Mouse (Mus musculus) bone marrow macrophage, adult 2 months (primary cell): ENCODE results near the gene H2-Q7. TPM values are rescaled to one million over a fixed set of nuclear protein-coding genes. Genes with fewer than 3 reads are reported as not detected.
"Not testable (repeated sequence)": the region's sequence is repeated elsewhere in the genome, so short reads cannot be mapped to it uniquely, and the experiment has no call there.

ENCODE experiments used
- H3K27ac ChIP-seq: 2 replicates; pipeline ENCODE4 v1.5.1; 2012; ENCODE audit warnings: low read depth, low read length; ENCODE audit not compliant: insufficient read depth
- H3K4me1 ChIP-seq: 2 replicates; pipeline ENCODE4 v1.6.1; 2012; ENCODE audit warnings: low read length; ENCODE audit not compliant: control insufficient read depth, insufficient read depth
- H3K4me3 ChIP-seq: 2 replicates; pipeline ENCODE4 v1.5.1; 2012; ENCODE audit warnings: mild to moderate bottlenecking, low read length, moderate library complexity; ENCODE audit not compliant: insufficient read depth
- CTCF ChIP-seq: IDR thresholded peaks from 2 replicates; pipeline ENCODE4 v1.5.1; 2012; ENCODE audit warnings: low read depth, mild to moderate bottlenecking, low read length, moderate library complexity
- POLR2A ChIP-seq: IDR thresholded peaks from 2 replicates; pipeline ENCODE4 v1.6.1; 2012; ENCODE audit warnings: mild to moderate bottlenecking, low read depth, low read length, borderline replicate concordance
- polyA plus RNA-seq: library from polyadenylated mRNA; stranded (reverse); fragments of >200 nt; gene quantifications from 2 replicates; pipeline ENCODE4 v1.2.4, GENCODE M21; 2012; ENCODE audit not compliant: missing spikeins, insufficient read depth, insufficient read length

Gene H2-Q7
- polyA plus RNA-seq, 1 experiment, result 15.8 TPM

DNA sequence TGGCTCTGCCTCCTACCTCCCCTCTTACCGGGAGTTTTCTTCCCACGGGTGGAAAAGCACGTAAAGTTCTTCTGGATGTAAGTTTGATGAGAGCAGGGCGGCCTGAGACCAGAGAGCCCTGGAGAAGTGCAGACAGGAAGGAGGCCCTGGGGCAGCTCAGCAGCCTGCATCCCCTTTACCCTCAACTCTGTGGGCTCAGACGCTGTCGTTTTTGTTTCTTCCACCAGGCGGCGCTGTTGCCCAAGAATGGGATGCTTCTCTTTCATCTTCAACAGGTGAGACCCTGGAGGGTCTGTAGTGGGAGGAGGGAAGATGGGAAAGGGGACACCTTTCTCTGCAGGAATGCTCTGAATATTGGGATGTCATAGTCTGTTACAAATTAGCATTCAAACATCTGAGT is 26.7 kb downstream of the H2-Q7 start:
- H3K27ac ChIP-seq, H3K4me3 ChIP-seq, H3K4me1 ChIP-seq: not testable (repeated sequence)
- TF ChIP-seq CTCF, result peak; percentile 84

GRCm38 (mm10) chr17:35468936-35469335 is 30.0 kb downstream of the H2-Q7 start:
- not testable (repeated sequence) for H3K4me1 ChIP-seq, H3K4me3 ChIP-seq

DNA sequence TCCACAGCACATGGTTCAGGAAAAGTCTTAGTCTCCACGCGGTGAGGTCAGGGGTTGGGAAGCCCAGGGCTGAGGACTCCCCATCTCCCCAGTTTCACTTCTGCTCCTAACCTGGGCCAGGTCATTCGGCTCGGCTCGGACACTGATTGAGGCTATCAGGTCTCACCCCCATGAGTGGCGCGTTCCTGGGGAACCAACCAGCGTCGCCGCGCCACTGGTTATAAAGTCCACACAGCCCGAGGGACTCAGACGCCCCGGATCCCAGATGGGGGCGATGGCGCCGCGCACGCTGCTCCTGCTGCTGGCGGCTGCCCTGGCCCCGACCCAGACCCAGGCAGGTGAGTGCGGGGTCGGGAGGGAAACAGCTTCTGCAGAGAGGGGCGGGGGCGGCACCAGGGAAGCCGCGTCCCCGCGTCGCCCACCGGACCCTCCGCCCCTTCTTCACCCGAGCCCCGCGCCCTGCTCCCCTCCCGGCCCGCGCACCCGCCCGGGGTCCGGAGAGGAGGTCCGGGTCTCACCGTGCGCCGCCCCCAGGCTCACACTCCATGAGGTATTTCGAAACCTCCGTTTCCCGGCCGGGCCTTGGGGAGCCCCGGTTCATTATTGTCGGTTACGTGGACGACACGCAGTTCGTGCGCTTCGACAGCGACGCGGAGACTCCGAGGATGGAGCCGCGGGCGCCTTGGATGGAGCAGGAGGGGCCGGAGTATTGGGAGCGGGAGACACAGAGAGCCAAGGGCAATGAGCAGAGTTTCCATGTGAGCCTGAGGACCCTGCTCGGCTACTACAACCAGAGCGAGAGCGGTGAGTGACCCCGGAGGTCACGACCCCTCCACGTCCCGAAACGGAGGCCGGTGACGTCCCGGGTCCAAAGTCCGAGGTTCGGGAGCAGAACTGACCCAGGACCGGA is 31.1 kb downstream of the H2-Q7 start, which contains the start of gene H2-Q10:
Gene H2-Q10 (plus strand): TSS at position 248 of the 910 bp plus-strand sequence.
- no peak for TF ChIP-seq CTCF
- no peak for TF ChIP-seq POLR2A
- H3K27ac ChIP-seq, result no peak within 1 kb of the TSS
- H3K4me1 ChIP-seq, result no peaks in the 10 kb centered on the region
- no peak within 1 kb of the TSS for H3K4me3 ChIP-seq

More at GRCm38 (mm10) chr17:35468936-35469335, 30.0 kb downstream of the H2-Q7 start:
- not testable (repeated sequence) for H3K27ac ChIP-seq

- no peak overlapping the region for H3K27ac ChIP-seq
- no peaks in the 10 kb centered on the region for H3K4me1 ChIP-seq
- TF ChIP-seq CTCF (peak; percentile 80; the same call in 1 of the 2 replicates), POLR2A (no peak)
- H3K4me3 ChIP-seq, result no peak overlapping the region
Observed at GRCm38 (mm10) chr17:35484066-35484465, 45.1 kb downstream of the H2-Q7 start.

- Histone ChIP-seq H3K4me3 (no peak overlapping the region), H3K27ac (no peak overlapping the region), H3K4me1 (no peaks in the 10 kb centered on the region)
- TF ChIP-seq POLR2A (no peak), CTCF (no peak)
Observed at GRCm38 (mm10) chr17:35485702-35486101, 46.7 kb downstream of the H2-Q7 start.

GRCm38 (mm10) chr17:35486726-35487125 is 47.8 kb downstream of the H2-Q7 start:
- no peak overlapping the region for H3K4me3 ChIP-seq
- TF ChIP-seq CTCF (no peak), POLR2A (no peak)

GRCm38 (mm10) chr17:35488041-35488440 is 49.1 kb downstream of the H2-Q7 start:
- Histone ChIP-seq H3K27ac (no peak overlapping the region), H3K4me1 (no peaks in the 10 kb centered on the region), H3K4me3 (no peak overlapping the region)
- no peak for TF ChIP-seq CTCF
- no peak for TF ChIP-seq POLR2A

More at GRCm38 (mm10) chr17:35486726-35487125, 47.8 kb downstream of the H2-Q7 start:
- Histone ChIP-seq H3K27ac (no peak overlapping the region), H3K4me1 (no peaks in the 10 kb centered on the region)

DNA sequence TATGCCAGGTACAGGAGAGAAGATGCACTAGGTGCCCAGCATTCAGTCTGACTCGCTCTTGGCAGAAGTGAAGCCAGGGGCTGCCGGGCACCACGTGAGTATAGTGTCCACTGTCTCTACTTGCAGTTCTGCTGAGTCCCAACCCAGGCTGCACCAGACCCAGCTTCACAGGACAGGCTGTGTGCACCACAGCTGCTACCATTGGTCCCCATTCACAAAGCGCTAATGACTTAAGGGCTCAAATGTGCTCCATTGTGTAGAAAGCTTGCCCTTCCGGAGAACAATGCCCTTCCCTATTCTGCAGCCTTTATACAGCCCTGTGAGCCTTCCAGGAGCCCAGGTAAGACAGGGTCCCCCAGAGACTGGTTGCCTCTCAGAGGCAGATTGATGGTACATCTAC is 51.4 kb downstream of the H2-Q7 start:
- no peak for TF ChIP-seq CTCF
- TF ChIP-seq POLR2A, result no peak
- Histone ChIP-seq H3K4me3 (no peak overlapping the region), H3K27ac (no peak overlapping the region), H3K4me1 (no peaks in the 10 kb centered on the region)

Other genes with a start within 250 kb of the H2-Q7 start
- gene Ltb, start 244.7 kb upstream of the H2-Q7 start, polyA plus RNA-seq, result not detected in 2 replicates
- 11.9 and 12.8 TPM in 2 replicates for gene Tnf, start 237.1 kb upstream of the H2-Q7 start, polyA plus RNA-seq
- gene Lta, start 233.8 kb upstream of the H2-Q7 start, polyA plus RNA-seq, result not detected in 2 replicates
- not detected in 2 replicates for gene Gm16181, start 218.3 kb upstream of the H2-Q7 start, polyA plus RNA-seq
- 11.2 and 15.1 TPM in 2 replicates for gene Atp6v1g2, start 205.5 kb upstream of the H2-Q7 start, polyA plus RNA-seq
- gene Nfkbil1, start 203.4 kb upstream of the H2-Q7 start, polyA plus RNA-seq, result 15.5 and 15.7 TPM in 2 replicates
- gene Ddx39b, start 197.4 kb upstream of the H2-Q7 start, polyA plus RNA-seq, result 164 and 169 TPM in 2 replicates
- gene H2-D1, start 176.4 kb upstream of the H2-Q7 start, polyA plus RNA-seq, result 2,808 and 2,856 TPM in 2 replicates
- 0.63 and 0.80 TPM in 2 replicates for gene H2-Q1, start 118.8 kb upstream of the H2-Q7 start, polyA plus RNA-seq
- 0.91 and 1.2 TPM in 2 replicates for gene H2-Q2, start 96.9 kb upstream of the H2-Q7 start, polyA plus RNA-seq
- 87.8 and 102 TPM in 2 replicates for gene H2-Q4, start 59.5 kb upstream of the H2-Q7 start, polyA plus RNA-seq
- 3.0 and 3.4 TPM in 2 replicates for gene H2-Q6, start 14.3 kb upstream of the H2-Q7 start, polyA plus RNA-seq
- gene H2-Q10, start 30.9 kb downstream of the H2-Q7 start, polyA plus RNA-seq, result 5.8 TPM in 2 replicates
- gene Pou5f1, start 66.9 kb downstream of the H2-Q7 start, polyA plus RNA-seq, result not detected in 2 replicates
- gene Tcf19, start 77.7 kb downstream of the H2-Q7 start, polyA plus RNA-seq, result 19.5 and 22.6 TPM in 2 replicates
- gene Cchcr1, start 77.9 kb downstream of the H2-Q7 start, polyA plus RNA-seq, result 9.8 and 12.6 TPM in 2 replicates
- not detected in 2 replicates for gene Psors1c2, start 94.0 kb downstream of the H2-Q7 start, polyA plus RNA-seq
- 0.27 and 0.40 TPM in 2 replicates for gene Cdsn, start 113.0 kb downstream of the H2-Q7 start, polyA plus RNA-seq
- gene 2300002M23Rik, start 128.3 kb downstream of the H2-Q7 start, polyA plus RNA-seq, result not detected in 2 replicates
- gene Sfta2, start 162.4 kb downstream of the H2-Q7 start, polyA plus RNA-seq, result not detected in 2 replicates
- not detected in 2 replicates for gene Gm9573, start 187.5 kb downstream of the H2-Q7 start, polyA plus RNA-seq
- not detected in 2 replicates for gene Mucl3, start 204.5 kb downstream of the H2-Q7 start, polyA plus RNA-seq
- 10.2 and 12.1 TPM in 2 replicates for gene Vars2, start 228.4 kb downstream of the H2-Q7 start, polyA plus RNA-seq
- 12.2 and 15.8 TPM in 2 replicates for gene Gtf2h4, start 234.6 kb downstream of the H2-Q7 start, polyA plus RNA-seq